Mouse (Mus musculus) liver, embryonic 13.5 days (tissue): ENCODE results near the gene Ranbp1. TPM values are rescaled to one million over a fixed set of nuclear protein-coding genes. Genes with fewer than 3 reads are reported as not detected.
A peak's percentile ranks its signal among the peaks of the same experiment; 100 is the strongest.
"Not testable (repeated sequence)": the region's sequence is repeated elsewhere in the genome, so short reads cannot be mapped to it uniquely, and the experiment has no call there.

ENCODE experiments used
- ATAC-seq: fragments of 200-750 bp; cut with Nextera tagmentation; 2 replicates; pipeline ENCODE4 v1.8.0; 2017; ENCODE audit warnings: low read depth, mild to moderate bottlenecking, moderate number of reproducible peaks, moderate library complexity
- DNase-seq: peaks from one replicate; pipeline ENCODE4 v3.0.0; 2022
- H3K27ac ChIP-seq: fragments of 300-500 bp; sonication (generic); 2 replicates; pipeline ENCODE4 v1.5.1; 2015; ENCODE audit warnings: moderate library complexity, mild to moderate bottlenecking, inconsistent platforms
- H3K27me3 ChIP-seq: fragments of 300-500 bp; sonication (generic); 2 replicates; pipeline ENCODE4 v1.6.1; 2015; ENCODE audit warnings: mild to moderate bottlenecking, inconsistent platforms
- H3K36me3 ChIP-seq: fragments of 300-500 bp; sonication (generic); 2 replicates; pipeline ENCODE4 v1.6.1; 2015; ENCODE audit warnings: mild to moderate bottlenecking, inconsistent platforms
- H3K4me1 ChIP-seq: fragments of 300-500 bp; sonication (generic); replicated peaks from 2 replicates; pipeline ENCODE4 v1.6.1; 2015; ENCODE audit warnings: inconsistent platforms
- H3K4me2 ChIP-seq: fragments of 300-500 bp; sonication (generic); 2 replicates; pipeline ENCODE4 v1.6.1; 2015; ENCODE audit warnings: inconsistent platforms, mild to moderate bottlenecking, moderate library complexity
- H3K4me3 ChIP-seq: fragments of 300-500 bp; sonication (generic); replicated peaks from 2 replicates; pipeline ENCODE4 v1.5.1; 2015; ENCODE audit warnings: mild to moderate bottlenecking, inconsistent platforms
- H3K9ac ChIP-seq: fragments of 300-500 bp; sonication (generic); 2 replicates; pipeline ENCODE4 v1.6.1; 2015; ENCODE audit warnings: mild to moderate bottlenecking, inconsistent platforms
- H3K9me3 ChIP-seq: fragments of 300-500 bp; sonication (generic); replicated peaks from 2 replicates; pipeline ENCODE4 v1.6.1; 2016; ENCODE audit warnings: inconsistent platforms
- WGBS: fragments of 180-500 bp; shearing (Covaris S2); methylation state at CpG from one replicate; pipeline ENCODE4 v1.1.7; 2015; ENCODE audit not compliant: insufficient replicate concordance; 5-methylcytosine and 5-hydroxymethylcytosine counted together
- polyA plus RNA-seq: library from polyadenylated mRNA; unstranded; fragments of >200 nt; fragmentation: Nextera tagmentation; extraction: Ambion mirVana; gene quantifications from 2 replicates; pipeline ENCODE4 v1.2.1, GENCODE M21; 2015

The Ranbp1 gene
- 491 and 563 TPM in 2 replicates for polyA plus RNA-seq

DNA sequence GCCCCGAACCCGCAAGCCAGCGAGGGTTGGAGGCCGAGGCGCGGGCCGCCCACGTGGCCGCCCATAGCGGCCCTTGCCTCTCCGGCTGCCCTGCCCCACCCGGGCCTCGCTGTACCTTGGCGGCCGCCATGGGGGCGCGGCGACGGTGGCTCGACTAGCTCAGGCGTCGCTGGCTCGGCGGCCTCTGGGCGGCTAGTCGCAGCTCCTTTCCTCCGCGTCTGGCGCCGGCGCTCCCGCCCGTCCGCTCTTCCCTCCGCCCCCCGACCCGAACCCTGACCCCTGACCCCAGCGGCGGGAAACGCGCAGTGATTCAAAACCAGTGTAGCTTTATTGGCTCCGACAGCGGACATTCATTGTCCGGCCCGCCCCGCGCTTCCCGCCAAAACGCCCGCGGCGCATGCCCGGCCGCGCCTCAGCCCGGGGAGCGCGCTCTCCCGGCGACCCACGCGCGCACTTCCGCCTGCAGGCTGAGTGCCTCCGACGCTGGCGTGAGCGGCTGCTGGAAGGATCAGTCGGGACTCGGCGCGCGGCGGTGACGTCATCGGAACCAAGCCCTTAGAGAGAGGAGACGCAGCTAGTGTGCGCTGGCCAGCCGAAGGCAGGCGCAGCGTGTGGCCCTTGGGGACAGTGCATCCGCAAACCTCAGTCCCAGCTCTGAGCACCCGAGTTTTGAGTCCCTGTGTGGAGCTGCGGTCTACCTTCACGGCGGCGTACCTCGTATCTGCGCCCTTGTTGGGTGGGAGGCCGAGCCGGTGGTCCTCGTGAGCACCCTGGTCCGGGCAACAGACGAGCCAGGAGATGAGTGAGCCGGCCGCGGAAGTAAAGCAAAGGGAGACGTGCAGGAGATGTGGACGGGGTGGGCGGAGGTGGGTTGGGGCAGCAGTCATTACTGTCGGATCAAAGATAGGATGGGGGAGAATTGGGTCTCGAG, at the start of gene Ranbp1, which contains the start of gene Trmt2a:
Gene Ranbp1 (minus strand): TSS at position 300 of the 931 bp plus-strand sequence.
Gene Trmt2a (plus strand): TSS at position 247 of the 931 bp plus-strand sequence.
- Histone ChIP-seq H3K4me3 (peak within 1 kb of the TSS; percentile 94), H3K36me3 (peaks cover 75% of the 10 kb centered on the region), H3K27me3 (no peaks in the 10 kb centered on the region), H3K27ac (peak within 1 kb of the TSS; percentile 91), H3K9me3 (no peaks in the 10 kb centered on the region), H3K4me1 (peaks cover 60% of the 10 kb centered on the region), H3K9ac (peak within 1 kb of the TSS; percentile 93), H3K4me2 (peak within 1 kb of the TSS; percentile 95)
- DNase-seq, result peak; percentile 98
- ATAC-seq, result peak; percentile 90
- WGBS, result under 1% methylated on average over 102 of the region's 102 CpGs

DNA sequence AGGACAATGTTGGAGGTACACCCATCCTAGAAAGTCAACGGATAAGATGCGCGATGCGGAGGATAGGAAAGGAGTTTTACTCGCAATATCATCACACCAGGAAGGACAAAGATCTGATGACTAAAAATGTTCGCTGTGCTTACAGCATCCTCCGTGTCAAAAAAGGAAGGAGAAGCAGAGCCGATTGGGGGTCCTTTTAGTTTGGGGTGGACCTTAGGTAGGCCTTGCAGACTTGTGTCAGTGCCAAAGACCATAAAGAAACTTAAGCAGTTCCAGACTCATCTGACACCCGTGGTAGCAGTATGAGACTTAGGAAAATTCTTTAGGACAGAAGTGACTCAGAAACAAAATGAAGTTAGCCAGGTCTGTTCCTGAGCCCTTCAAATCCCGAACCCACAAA, 41.1 kb upstream of the Ranbp1 start:
- Histone ChIP-seq H3K4me2 (peak overlapping the region; percentile 58), H3K4me3 (peak overlapping the region; percentile 94), H3K27ac (peak overlapping the region; percentile 75), H3K4me1 (peaks cover 35% of the 10 kb centered on the region), H3K36me3 (peaks cover 27% of the 10 kb centered on the region), H3K9ac (peak overlapping the region; percentile 68)
- DNase-seq, H3K9me3 ChIP-seq, ATAC-seq, H3K27me3 ChIP-seq: not testable (repeated sequence)
- WGBS, result 3% methylated on average over 10 of the region's 10 CpGs

DNA sequence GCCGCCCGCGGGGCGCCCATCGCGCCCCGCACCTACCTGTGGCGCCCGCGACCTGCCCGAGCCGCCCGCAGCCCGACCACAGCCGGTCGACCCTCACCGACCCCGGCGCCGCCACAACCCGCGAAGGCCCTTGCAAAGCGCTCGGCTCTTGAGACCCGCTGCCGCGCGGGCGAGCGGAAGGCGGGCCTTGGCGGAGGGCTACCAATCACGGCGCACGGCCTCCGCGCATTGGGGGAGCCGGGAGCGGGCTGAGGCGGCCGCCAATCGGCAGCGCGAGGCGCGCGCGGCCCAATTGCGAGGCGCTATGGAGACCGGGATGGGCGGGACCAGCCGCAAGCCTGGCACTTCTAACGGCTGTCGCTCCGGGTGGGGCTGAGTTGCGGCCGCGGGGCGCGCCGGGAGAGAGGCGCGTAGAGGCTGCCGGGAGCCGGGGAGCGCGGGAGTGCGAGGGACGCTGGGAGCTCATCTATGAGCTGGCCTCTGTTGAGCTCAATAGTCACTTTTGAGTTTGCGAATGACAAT, 40.6 kb upstream of the Ranbp1 start, which contains the start of gene Dgcr8:
Gene Dgcr8 (minus strand): TSS at position 180 of the 522 bp plus-strand sequence.
- under 1% methylated on average over 71 of the region's 71 CpGs for WGBS
- H3K27ac ChIP-seq, result peak within 1 kb of the TSS; percentile 92
- peak; percentile 97 for ATAC-seq

DNA sequence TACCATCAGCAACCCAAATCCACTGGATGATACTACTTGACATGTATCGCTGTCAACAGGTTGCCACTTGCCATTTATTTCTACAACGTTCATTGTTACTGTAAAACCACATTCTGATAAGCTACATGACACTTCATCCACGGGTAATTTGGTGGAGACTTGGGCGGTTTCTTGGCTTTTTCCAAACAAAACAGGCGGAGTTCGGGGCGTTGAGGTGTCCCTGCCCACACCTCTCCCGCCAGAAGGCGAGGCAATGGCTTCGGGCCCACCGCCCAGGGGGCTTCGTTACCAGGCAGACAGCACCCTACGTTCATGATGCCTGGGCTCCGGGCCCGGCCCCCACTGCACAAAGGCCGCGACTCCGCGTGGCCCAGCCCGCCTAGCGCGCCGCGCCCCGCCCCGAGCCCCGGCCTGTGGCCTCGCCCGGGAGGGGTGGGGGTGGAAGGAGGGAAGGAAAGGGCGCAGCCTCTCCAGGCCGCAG, 40.1 kb upstream of the Ranbp1 start:
- peaks cover 37% of the 10 kb centered on the region for H3K36me3 ChIP-seq
- H3K27ac ChIP-seq, result peak overlapping the region; percentile 92
- H3K9ac ChIP-seq, result peak overlapping the region; percentile 97
- H3K27me3 ChIP-seq, result no peaks in the 10 kb centered on the region
- H3K9me3 ChIP-seq, result no peaks in the 10 kb centered on the region
- WGBS, result 1% methylated on average over 28 of the region's 31 CpGs
- H3K4me2 ChIP-seq, result peak overlapping the region; percentile 96
- DNase-seq (peak; percentile 77), ATAC-seq (peak; percentile 87)
- peak overlapping the region; percentile 94 for H3K4me3 ChIP-seq
- peaks cover 35% of the 10 kb centered on the region for H3K4me1 ChIP-seq

More for the DNA sequence above, 40.6 kb upstream of the Ranbp1 start, which contains the start of gene Dgcr8:
- Histone ChIP-seq H3K9ac (peak within 1 kb of the TSS; percentile 97), H3K4me1 (peaks cover 35% of the 10 kb centered on the region), H3K4me2 (peak within 1 kb of the TSS; percentile 96), H3K9me3 (no peaks in the 10 kb centered on the region), H3K27me3 (no peaks in the 10 kb centered on the region), H3K4me3 (peak within 1 kb of the TSS; percentile 94), H3K36me3 (peaks cover 32% of the 10 kb centered on the region)
- DNase-seq, result peak; percentile 99

- peak overlapping the region; percentile 94 for H3K4me3 ChIP-seq
- WGBS, result 3% methylated on average over 4 of the region's 4 CpGs
- H3K27me3 ChIP-seq, result no peaks in the 10 kb centered on the region
- ATAC-seq, result no peak
- H3K4me2 ChIP-seq, result peak overlapping the region; percentile 96
- H3K4me1 ChIP-seq, result peaks cover 35% of the 10 kb centered on the region
- peak overlapping the region; percentile 92 for H3K27ac ChIP-seq
- peaks cover 41% of the 10 kb centered on the region for H3K36me3 ChIP-seq
- peak; percentile 19 for DNase-seq
- H3K9me3 ChIP-seq, result no peaks in the 10 kb centered on the region
- H3K9ac ChIP-seq, result peak overlapping the region; percentile 97
Observed at GRCm38 (mm10) chr16:18288166-18288565, 39.6 kb upstream of the Ranbp1 start.

- WGBS, result 85% methylated on average over 2 of the region's 2 CpGs
- H3K9me3 ChIP-seq, result no peaks in the 10 kb centered on the region
- no peaks in the 10 kb centered on the region for H3K27me3 ChIP-seq
- H3K27ac ChIP-seq, result no peak overlapping the region
- H3K9ac ChIP-seq, result no peak overlapping the region
- DNase-seq (no peak), ATAC-seq (no peak)
- H3K4me1 ChIP-seq, result no peaks in the 10 kb centered on the region
- H3K4me3 ChIP-seq, result no peak overlapping the region
- H3K4me2 ChIP-seq, result no peak overlapping the region
- H3K36me3 ChIP-seq, result peaks cover 98% of the 10 kb centered on the region
Observed at GRCm38 (mm10) chr16:18275166-18275565, 26.6 kb upstream of the Ranbp1 start.

DNA sequence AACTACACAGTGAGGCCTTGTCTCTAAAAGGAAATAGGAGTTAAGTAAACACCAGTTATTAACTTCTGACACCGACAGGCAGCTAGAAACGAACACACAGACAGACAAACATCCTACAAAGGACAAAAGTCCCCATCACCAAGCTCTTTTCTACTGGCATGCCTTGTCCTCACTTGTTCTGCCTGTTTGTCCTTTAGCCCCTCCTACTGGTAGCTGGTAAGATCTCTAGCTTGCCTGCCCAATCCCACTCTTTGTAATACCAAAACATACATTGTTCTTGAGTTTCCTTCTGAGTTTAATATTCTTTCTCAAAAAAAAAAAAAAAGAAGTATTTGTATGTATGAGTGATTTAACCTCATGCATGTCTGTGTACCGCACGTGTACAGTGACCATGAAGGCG, 19.6 kb upstream of the Ranbp1 start:
- WGBS, result 89% methylated on average over 5 of the region's 5 CpGs
- Histone ChIP-seq H3K27ac (no peak overlapping the region), H3K4me2 (no peak overlapping the region)

DNA sequence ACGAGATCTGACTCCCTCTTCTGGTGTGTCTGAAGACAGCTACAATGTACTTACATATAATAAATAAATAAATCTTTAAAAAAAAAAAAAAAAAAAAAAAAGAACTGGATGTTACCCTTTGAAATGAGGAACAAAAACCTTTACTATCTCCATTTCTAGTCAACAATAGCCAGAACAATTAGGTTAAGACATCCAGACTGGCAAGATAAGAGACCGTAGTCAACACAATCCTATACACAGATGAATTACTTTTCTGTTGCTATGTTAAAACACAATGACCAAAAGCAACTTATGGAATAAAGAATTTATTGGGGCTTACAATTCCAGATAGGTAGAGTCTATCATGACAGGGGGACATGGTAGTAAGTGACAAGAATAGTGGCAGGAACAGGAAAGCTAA, 16.5 kb upstream of the Ranbp1 start:
- no peak overlapping the region for H3K27ac ChIP-seq
- H3K4me3 ChIP-seq, result no peak overlapping the region
- 79% methylated on average over 2 of the region's 2 CpGs for WGBS
- peaks cover 90% of the 10 kb centered on the region for H3K36me3 ChIP-seq
- H3K4me2 ChIP-seq, result no peak overlapping the region
- ATAC-seq (no peak), DNase-seq (no peak)
- no peaks in the 10 kb centered on the region for H3K27me3 ChIP-seq
- H3K4me1 ChIP-seq, result no peaks in the 10 kb centered on the region
- H3K9ac ChIP-seq, result no peak overlapping the region
- no peaks in the 10 kb centered on the region for H3K9me3 ChIP-seq

More for the DNA sequence above, 19.6 kb upstream of the Ranbp1 start:
- Histone ChIP-seq H3K27me3 (no peaks in the 10 kb centered on the region), H3K36me3 (peaks cover 94% of the 10 kb centered on the region), H3K4me3 (no peak overlapping the region), H3K4me1 (no peaks in the 10 kb centered on the region), H3K9ac (no peak overlapping the region), H3K9me3 (no peaks in the 10 kb centered on the region)
- DNase-seq (no peak), ATAC-seq (no peak)

- peaks cover 7% of the 10 kb centered on the region for H3K4me1 ChIP-seq
- H3K4me2 ChIP-seq, result no peak within 1 kb of the TSS
- H3K4me3 ChIP-seq, result no peak within 1 kb of the TSS
- H3K9me3 ChIP-seq, result no peaks in the 10 kb centered on the region
- DNase-seq (no peak), ATAC-seq (no peak)
- WGBS, result 85% methylated on average over 2 of the region's 2 CpGs
- no peak within 1 kb of the TSS for H3K9ac ChIP-seq
- H3K27me3 ChIP-seq, result no peaks in the 10 kb centered on the region
- peaks cover 95% of the 10 kb centered on the region for H3K36me3 ChIP-seq
- H3K27ac ChIP-seq, result no peak within 1 kb of the TSS
Observed at GRCm38 (mm10) chr16:18258221-18258620, 9.7 kb upstream of the Ranbp1 start, which contains the start of gene Gm49776. TSS of gene Gm49776 (minus strand) at chr16:18258321.

- Histone ChIP-seq H3K27me3 (no peaks in the 10 kb centered on the region), H3K4me1 (peaks cover 43% of the 10 kb centered on the region), H3K4me2 (no peak overlapping the region), H3K4me3 (no peak overlapping the region), H3K27ac (no peak overlapping the region), H3K36me3 (peaks cover 90% of the 10 kb centered on the region), H3K9ac (no peak overlapping the region), H3K9me3 (no peaks in the 10 kb centered on the region)
- DNase-seq (no peak), ATAC-seq (no peak)
- WGBS, result 69% methylated on average over 1 of the region's 1 CpGs
Observed at GRCm38 (mm10) chr16:18253866-18254265, 5.3 kb upstream of the Ranbp1 start.

DNA sequence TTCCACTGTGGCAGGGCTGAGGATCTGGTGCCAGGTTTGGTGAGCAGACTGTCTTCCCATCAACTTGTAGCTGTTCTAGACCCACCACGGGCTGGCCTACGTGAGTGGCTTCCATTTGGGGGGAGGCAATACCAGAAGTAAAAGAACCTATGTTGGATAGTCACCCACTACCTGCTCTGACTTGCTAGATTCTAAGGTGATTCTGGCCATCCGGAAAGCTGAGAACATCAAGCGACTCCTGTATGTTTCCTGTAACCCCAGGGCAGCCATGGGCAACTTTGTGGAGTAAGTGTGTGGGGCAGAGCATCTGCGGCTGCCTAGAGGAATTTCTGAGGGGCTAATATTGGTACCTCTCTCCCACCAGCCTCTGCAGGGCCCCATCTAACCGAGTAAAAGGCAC, 4.2 kb upstream of the Ranbp1 start:
- Histone ChIP-seq H3K27ac (no peak overlapping the region), H3K4me2 (no peak overlapping the region), H3K27me3 (no peaks in the 10 kb centered on the region), H3K9ac (peak overlapping the region; percentile 17; the same call in 1 of the 2 replicates), H3K4me1 (peaks cover 43% of the 10 kb centered on the region), H3K9me3 (no peaks in the 10 kb centered on the region), H3K36me3 (peaks cover 80% of the 10 kb centered on the region), H3K4me3 (no peak overlapping the region)
- no peak for DNase-seq
- 72% methylated on average over 6 of the region's 6 CpGs for WGBS
- ATAC-seq, result no peak
